Mouse (Mus musculus) spleen, adult 2 months (tissue): ENCODE data around the gene Slco3a1. TPM values are rescaled to one million over a fixed set of nuclear protein-coding genes. Genes with fewer than 3 reads are reported as not detected.

Source experiments
- DNase-seq, 2 experiments: peaks; one replicate each; pipeline versions ENCODE4 v3.0.0 to v3.0.0-alpha.2; 2012 to 2021; ENCODE audit warnings: low spot score in 2 of 2, low read depth in 1 of 2
- H3K27ac ChIP-seq: fragments of 200-500 bp; 2 replicates; pipeline ENCODE4 v1.5.1; 2012; ENCODE audit warnings: low read length, inconsistent platforms; ENCODE audit not compliant: insufficient read depth
- H3K27me3 ChIP-seq: fragments of 200-500 bp; 2 replicates; pipeline ENCODE4 v1.6.1; 2012; ENCODE audit warnings: mild to moderate bottlenecking, moderate library complexity, low read length, inconsistent platforms; ENCODE audit not compliant: control insufficient read depth, insufficient read depth
- H3K36me3 ChIP-seq: fragments of 200-500 bp; 2 replicates; pipeline ENCODE4 v1.6.1; 2012; ENCODE audit warnings: mild to moderate bottlenecking, low read length, inconsistent platforms; ENCODE audit not compliant: control insufficient read depth, insufficient read depth
- H3K4me1 ChIP-seq: fragments of 200-500 bp; 2 replicates; pipeline ENCODE4 v1.6.1; 2011; ENCODE audit warnings: inconsistent platforms; ENCODE audit not compliant: control insufficient read depth, insufficient read depth, insufficient read length
- H3K4me3 ChIP-seq: fragments of 200-500 bp; 2 replicates; pipeline ENCODE4 v1.5.1; 2011; ENCODE audit warnings: mild to moderate bottlenecking, inconsistent platforms; ENCODE audit not compliant: insufficient read depth, insufficient read length; ENCODE audit errors: extremely low read depth
- CTCF ChIP-seq: fragments of 200-500 bp; IDR thresholded peaks from 2 replicates; pipeline ENCODE4 v1.5.1; 2011; ENCODE audit warnings: mild to moderate bottlenecking, inconsistent platforms; ENCODE audit not compliant: insufficient read depth, insufficient read length, insufficient replicate concordance; ENCODE audit errors: extremely low read depth
- POLR2A ChIP-seq: fragments of 200-500 bp; IDR thresholded peaks from 2 replicates; pipeline ENCODE4 v1.6.1; 2011; ENCODE audit warnings: low read depth, low read length, inconsistent platforms
- WGBS: fragments of 180-500 bp; shearing (Covaris S2); methylation state at CpG from one replicate; pipeline ENCODE4 v1.1.7; 2018; 5-methylcytosine and 5-hydroxymethylcytosine counted together
- polyA plus RNA-seq: library from polyadenylated mRNA; depleted of rRNA; stranded (reverse); fragments of >200 nt; gene quantifications from 2 replicates; pipeline ENCODE4 v1.2.3, GENCODE M21; 2012

Slco3a1 gene
- polyA plus RNA-seq, 1 experiment: 23.1 TPM

GRCm38 (mm10) chr7:74544306-74544705 is 10.3 kb downstream of the Slco3a1 start:
- 41% methylated on average over 7 of the region's 7 CpGs for WGBS
- Histone ChIP-seq H3K27me3 (no peaks in the 10 kb centered on the region), H3K36me3 (no peaks in the 10 kb centered on the region), H3K4me3 (no peak overlapping the region), H3K27ac (no peak overlapping the region), H3K4me1 (no peaks in the 10 kb centered on the region; the same call in 1 of the 2 replicates)
- no peak for TF ChIP-seq CTCF
- TF ChIP-seq POLR2A: no peak
- DNase-seq: no peak

- no peak for TF ChIP-seq POLR2A
- no peak for TF ChIP-seq CTCF
- Histone ChIP-seq H3K27me3 (no peaks in the 10 kb centered on the region), H3K36me3 (no peaks in the 10 kb centered on the region), H3K27ac (no peak overlapping the region), H3K4me3 (no peak overlapping the region), H3K4me1 (no peaks in the 10 kb centered on the region; the same call in 1 of the 2 replicates)
- WGBS: 85% methylated on average over 4 of the region's 4 CpGs
- no peak for DNase-seq
Observed at GRCm38 (mm10) chr7:74541958-74542357, 12.6 kb downstream of the Slco3a1 start.

GRCm38 (mm10) chr7:74540933-74541725 is 13.5 kb downstream of the Slco3a1 start:
- Histone ChIP-seq H3K27ac (no peak overlapping the region), H3K4me1 (no peaks in the 10 kb centered on the region; the same call in 1 of the 2 replicates), H3K4me3 (no peak overlapping the region), H3K36me3 (no peaks in the 10 kb centered on the region), H3K27me3 (no peaks in the 10 kb centered on the region)
- no peak for DNase-seq
- 79% methylated on average over 7 of the region's 7 CpGs for WGBS
- TF ChIP-seq POLR2A: no peak
- no peak for TF ChIP-seq CTCF

GRCm38 (mm10) chr7:74536186-74536585 is 18.4 kb downstream of the Slco3a1 start:
- Histone ChIP-seq H3K4me3 (no peak overlapping the region), H3K4me1 (no peaks in the 10 kb centered on the region; the same call in 1 of the 2 replicates), H3K27ac (no peak overlapping the region), H3K27me3 (no peaks in the 10 kb centered on the region), H3K36me3 (no peaks in the 10 kb centered on the region)
- no peak for DNase-seq
- TF ChIP-seq CTCF: no peak
- no peak for TF ChIP-seq POLR2A
- WGBS: 90% methylated on average over 4 of the region's 4 CpGs

- Histone ChIP-seq H3K4me1 (0 out of 2 replicates have a peak, but pooled peaks cover 2% of the 10 kb centered on the region), H3K27me3 (no peaks in the 10 kb centered on the region), H3K27ac (no peak overlapping the region), H3K4me3 (no peak overlapping the region), H3K36me3 (no peaks in the 10 kb centered on the region)
- DNase-seq: no peak
- TF ChIP-seq POLR2A (no peak), CTCF (no peak)
- 65% methylated on average over 7 of the region's 7 CpGs for WGBS
Observed at GRCm38 (mm10) chr7:74531468-74532097, 23.0 kb downstream of the Slco3a1 start.

DNA sequence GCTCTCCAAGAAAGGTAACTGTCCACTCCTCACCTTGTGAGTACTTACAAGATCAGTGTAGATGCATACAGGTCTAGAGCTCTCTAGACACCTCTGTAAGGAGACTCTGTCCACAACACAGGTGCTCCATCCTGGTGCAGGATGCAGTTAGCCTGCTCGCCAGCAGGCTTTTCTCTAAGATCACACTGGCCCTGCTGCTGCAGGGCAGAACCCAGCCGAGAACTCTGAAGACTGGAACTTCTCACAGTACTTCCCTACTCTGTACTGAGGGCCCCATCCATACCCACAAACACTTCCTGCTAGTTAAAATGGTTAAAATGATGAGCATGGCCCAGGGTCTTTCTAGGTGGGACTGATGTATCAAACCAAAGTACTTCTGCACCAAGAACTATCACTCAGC is 24.7 kb downstream of the Slco3a1 start:
- no peak overlapping the region for H3K27ac ChIP-seq
- 30% methylated on average over 2 of the region's 2 CpGs for WGBS
- H3K36me3 ChIP-seq: no peaks in the 10 kb centered on the region
- no peaks in the 10 kb centered on the region for H3K27me3 ChIP-seq
- no peak overlapping the region for H3K4me3 ChIP-seq
- no peak for DNase-seq
- 0 out of 2 replicates have a peak, but pooled peaks cover 2% of the 10 kb centered on the region for H3K4me1 ChIP-seq
- TF ChIP-seq POLR2A (no peak), CTCF (no peak)
